Mouse (Mus musculus): ENCODE results near the gene Tmem203.

Gene Tmem203

DNA sequence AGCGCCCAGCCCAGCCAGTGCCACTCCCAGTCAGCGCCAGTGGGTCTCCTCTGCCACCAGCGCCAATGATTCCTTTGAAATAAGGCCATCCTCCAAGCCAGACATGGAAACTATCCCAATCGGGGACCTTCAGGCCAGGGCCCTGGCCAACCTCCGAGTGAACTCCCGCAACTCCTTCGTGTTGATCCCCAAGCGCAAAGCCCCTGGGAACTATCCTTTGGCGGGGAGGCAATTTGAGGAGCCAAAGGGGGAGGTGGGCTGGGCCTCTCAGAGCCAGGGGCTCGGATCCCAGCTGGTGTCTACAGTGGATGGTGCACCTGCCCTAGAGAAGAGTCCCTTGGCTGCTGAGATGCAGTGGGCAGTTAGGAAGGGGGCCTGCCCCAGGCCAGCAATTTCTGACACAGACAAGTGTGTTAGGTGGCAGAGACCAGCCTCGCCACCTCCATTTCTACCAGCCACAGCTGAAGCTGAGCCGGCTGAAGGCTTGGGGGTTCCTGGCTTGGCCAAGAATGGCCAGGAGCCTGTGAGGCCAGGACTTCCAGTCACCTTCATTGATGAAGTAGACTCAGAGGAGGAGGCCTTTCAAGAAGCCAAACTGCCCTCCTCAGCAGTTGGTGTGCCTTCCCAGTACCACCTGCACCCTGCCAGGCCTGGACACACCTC lies 8.5 kb downstream of the Tmem203 start:
- no peak for DNase-seq (ENCODE audit: low read depth)

GRCm38 (mm10) chr2:25264286-25264660 lies 9.0 kb downstream of the Tmem203 start:
- DNase-seq (ENCODE audit: low read depth) = no peak

GRCm38 (mm10) chr2:25264851-25265250 lies 9.6 kb downstream of the Tmem203 start:
- no peak for DNase-seq (ENCODE audit: low read depth)

GRCm38 (mm10) chr2:25265897-25266656 lies 10.8 kb downstream of the Tmem203 start:
- DNase-seq (ENCODE audit: low read depth) = no peak

- DNase-seq (ENCODE audit: low read depth) = no peak
Measured at GRCm38 (mm10) chr2:25266720-25267119, 11.5 kb downstream of the Tmem203 start.

DNA sequence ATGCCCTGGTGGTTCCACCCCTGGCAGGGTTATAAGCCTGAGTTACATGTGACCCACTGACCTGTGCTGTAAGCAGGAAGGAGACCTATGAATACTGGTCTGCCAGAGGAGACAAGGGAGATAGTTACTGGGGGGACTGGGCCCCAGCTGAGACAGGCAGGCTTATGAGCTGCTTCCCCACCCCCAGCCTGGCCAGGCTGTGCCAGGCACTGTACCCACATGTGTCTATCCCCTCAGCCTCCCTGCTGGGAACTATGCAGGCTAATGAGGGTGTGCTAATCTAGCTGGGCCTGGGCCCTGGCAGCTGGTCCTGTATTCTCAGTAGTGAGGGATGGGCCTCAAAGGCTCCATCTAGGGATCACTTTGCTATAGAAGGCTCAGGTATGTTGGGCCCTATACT lies 12.0 kb downstream of the Tmem203 start:
- no peak for DNase-seq (ENCODE audit: low read depth)

DNA sequence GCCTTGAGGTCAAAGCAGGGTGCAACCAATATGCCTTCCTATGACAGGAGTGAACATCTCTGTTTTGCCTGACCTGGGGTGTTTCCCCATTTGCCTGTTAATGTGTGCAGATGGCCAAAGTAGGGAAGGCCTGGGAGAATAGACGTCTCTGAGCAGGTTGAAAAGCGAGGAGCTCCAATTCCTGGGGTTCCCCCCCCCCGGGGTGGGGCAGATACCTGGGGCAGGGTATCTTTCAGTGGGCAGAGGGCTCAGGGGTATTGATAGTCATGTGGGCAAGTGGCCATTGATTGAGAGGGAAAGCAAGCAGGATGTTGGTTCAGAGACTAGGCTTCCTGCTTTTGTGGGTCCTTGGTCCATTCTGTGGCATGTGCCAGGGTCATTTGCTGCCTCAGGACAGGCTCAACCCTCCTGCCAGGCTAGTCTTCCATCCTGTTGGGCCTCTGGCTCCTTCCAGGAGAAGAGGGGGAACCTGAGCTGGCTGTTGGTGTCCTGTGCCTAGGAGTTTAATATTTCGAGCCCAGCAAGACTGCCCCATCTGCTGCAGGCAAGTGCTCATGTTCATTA lies 12.6 kb downstream of the Tmem203 start:
- DNase-seq (ENCODE audit: low read depth) = no peak

DNA sequence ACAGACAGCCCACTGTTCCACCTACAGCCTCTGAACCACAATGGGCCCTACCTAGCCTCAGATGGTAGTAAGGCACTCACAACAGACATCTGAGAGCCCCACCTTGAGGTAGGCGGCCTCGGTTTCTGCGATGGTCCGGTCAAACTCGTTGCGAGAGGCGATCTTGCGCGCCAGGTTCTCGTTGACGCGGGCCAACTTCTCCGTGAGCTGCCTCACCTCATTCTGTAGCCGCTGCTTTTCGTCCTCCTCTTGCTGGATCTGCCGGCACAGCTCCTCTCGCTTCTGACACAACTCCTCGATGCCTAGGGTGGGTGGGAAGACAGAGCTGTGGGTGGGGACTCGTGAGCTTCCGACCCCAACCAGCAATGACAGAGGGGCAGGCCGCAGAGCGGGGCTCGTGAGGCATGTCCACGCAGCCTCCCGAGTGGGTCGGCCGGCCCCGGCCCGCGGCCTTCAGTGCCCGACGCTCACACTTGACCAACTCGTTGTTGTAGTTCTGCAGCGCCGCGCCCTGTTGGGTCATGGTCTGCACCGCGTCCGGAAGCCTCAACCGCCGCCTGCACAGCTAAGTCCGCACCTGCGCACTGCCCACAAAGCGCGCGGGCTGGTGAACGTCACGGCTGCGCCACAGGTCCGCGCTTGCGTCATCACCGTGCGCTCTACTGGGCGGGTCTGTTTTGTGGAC lies 16.7 kb downstream of the Tmem203 start, which contains the start of the genes Ssna1 and Anapc2:
Gene Ssna1, minus strand, starts transcription at position 612 of the 685 bp plus-strand sequence.
Gene Anapc2, plus strand, starts transcription at position 652 of the 685 bp plus-strand sequence.
- peak; percentile 98 for DNase-seq (ENCODE audit: low read depth)

- DNase-seq (ENCODE audit: low read depth) = no peak
Measured at GRCm38 (mm10) chr2:25272515-25272914, 17.3 kb downstream of the Tmem203 start.

DNA sequence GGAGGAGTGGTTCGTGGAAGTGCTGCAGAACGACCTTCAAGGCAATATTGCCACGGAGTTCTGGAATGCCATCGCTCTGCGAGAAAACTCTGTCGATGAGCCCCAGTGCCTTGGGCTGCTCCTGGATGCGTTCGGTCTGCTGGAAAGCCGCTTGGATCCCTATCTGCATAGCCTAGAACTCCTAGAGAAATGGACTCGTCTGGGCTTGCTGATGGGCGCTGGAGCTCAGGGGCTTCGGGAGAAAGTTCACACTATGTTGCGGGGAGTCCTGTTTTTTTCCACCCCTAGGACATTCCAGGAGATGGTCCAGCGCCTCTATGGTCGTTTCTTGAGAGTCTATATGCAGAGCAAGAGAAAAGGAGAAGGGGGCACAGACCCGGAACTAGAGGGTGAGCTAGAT lies 17.8 kb downstream of the Tmem203 start:
- no peak for DNase-seq (ENCODE audit: low read depth)

GRCm38 (mm10) chr2:25278928-25279882 lies 24.0 kb downstream of the Tmem203 start:
- peak; percentile 92 for DNase-seq (ENCODE audit: low read depth)

DNA sequence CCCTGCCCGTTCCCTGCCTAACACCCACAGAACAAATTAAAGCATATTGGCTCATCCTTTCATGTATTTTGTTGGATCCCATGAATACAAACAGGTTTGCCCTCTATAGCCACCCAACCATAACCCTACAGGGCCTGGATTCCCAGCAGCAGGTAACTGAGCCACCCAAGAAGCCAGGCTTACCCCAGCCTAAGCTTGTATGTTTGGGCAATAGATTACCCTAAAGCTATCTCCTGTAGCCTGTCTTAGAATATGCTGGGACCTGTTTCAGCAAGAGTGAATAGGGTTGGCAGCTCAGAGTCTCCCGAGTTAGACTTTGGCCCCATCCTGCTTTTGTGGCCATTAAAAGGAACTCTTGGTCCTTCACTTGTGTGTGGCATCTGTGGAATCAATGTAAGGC lies 30.3 kb downstream of the Tmem203 start:
- no peak for DNase-seq (ENCODE audit: low read depth)

GRCm38 (mm10) chr2:25286314-25286713 lies 31.1 kb downstream of the Tmem203 start:
- DNase-seq (ENCODE audit: low read depth) = no peak

DNA sequence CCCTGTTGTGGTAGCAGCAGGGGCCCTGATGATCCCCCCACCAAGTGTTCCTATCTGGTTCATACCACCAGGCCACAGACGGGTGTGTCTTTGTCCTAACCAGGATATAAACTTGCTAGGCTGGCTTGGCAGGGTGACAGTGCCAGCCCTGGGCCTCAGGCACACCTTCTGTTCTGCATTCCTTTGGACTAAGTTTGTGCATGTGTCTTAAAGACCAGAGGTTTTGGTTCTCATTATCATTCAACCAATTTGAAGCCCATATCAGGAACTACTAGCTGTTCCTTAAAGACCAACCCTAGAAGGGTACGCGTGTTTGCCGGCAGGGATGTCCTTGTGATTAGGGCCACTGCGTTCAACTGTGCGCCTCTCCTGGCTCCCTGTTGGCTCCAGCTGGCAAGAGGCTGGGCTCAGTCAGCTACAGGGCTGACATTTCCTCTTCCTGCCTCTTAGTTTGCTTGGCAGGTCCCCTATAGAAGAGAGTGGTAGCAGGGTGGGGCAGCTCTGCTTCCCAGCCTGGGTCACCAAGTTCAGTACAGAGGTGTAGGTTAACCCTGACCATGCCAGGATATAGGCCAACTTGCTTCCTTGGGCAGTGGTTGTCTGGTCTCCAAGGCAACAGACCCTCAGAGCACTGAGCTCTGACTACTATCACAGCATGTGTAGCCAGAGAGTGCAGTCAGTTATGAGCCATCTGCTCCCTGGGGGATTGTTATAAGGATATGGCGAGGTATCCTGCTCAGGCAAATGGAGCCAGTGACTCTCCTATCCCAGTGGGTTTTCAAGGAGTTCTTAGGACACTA lies 31.8 kb downstream of the Tmem203 start:
- no peak for DNase-seq (ENCODE audit: low read depth)

- DNase-seq (ENCODE audit: low read depth) = no peak
Measured at GRCm38 (mm10) chr2:25287927-25288649, 32.8 kb downstream of the Tmem203 start, which contains the start of gene Tmem210. Gene Tmem210, plus strand, starts transcription at chr2:25288145.

GRCm38 (mm10) chr2:25288734-25289345 lies 33.6 kb downstream of the Tmem203 start:
- DNase-seq (ENCODE audit: low read depth) = no peak

GRCm38 (mm10) chr2:25289651-25290050 lies 34.4 kb downstream of the Tmem203 start, which contains the start of gene Lrrc26:
Gene Lrrc26, plus strand, starts transcription at chr2:25289915.
- no peak for DNase-seq (ENCODE audit: low read depth)

- DNase-seq (ENCODE audit: low read depth) = no peak
Measured at GRCm38 (mm10) chr2:25290101-25290815, 35.0 kb downstream of the Tmem203 start.

DNA sequence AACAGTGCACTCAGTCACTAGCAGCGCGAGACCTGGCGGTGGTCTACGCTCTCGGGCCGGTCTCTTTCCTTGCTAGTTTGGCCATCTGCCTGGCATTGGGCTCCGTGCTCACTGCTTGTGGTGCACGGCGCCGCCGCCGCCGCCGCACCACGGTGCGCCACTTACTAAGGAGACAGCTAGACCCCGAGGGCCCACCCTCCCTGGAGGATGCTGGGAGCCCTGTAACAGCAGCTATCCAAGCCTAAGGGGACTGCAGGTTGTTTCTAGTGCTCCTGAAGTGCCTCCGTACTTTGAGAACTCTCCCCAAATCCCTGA lies 35.5 kb downstream of the Tmem203 start:
- DNase-seq (ENCODE audit: low read depth) = no peak

Data from induced T-regulatory cell, adult 2 months (primary cell).